Mouse (Mus musculus): ENCODE data around the gene Mecom.

GRCm38 (mm10) chr3:30160346-30160745 is 387.5 kb downstream of the Mecom start:
- TF ChIP-seq CTCF (conservative IDR thresholded peaks at IDR 0.05; ENCODE audit: low read length) (no peak), POU5F1 (IDR thresholded peaks at IDR 0.05; ENCODE audit: borderline replicate concordance, low read length) (no peak), NANOG (IDR thresholded peaks at IDR 0.05; ENCODE audit: borderline replicate concordance, low read length) (no peak)

All from E14TG2a.4 (cell line).